Mouse (Mus musculus): ENCODE results near the gene Ccnb1ip1.
"Not testable (repeated sequence)": the region's sequence is repeated elsewhere in the genome, so short reads cannot be mapped to it uniquely, and the experiment has no call there.

The Ccnb1ip1 gene

GRCm38 (mm10) chr14:50807487-50808072 lies at the start of gene Ccnb1ip1, which contains the start of gene Parp2:
TSS of gene Ccnb1ip1 (minus strand) at chr14:50807732.
TSS of gene Parp2 (plus strand) at chr14:50807841.
- peak; percentile 95 to 98 for DNase-seq

GRCm38 (mm10) chr14:50855788-50856187 lies 48.3 kb upstream of the Ccnb1ip1 start:
- no peak for DNase-seq

GRCm38 (mm10) chr14:50837236-50837635 lies 29.7 kb upstream of the Ccnb1ip1 start:
- DNase-seq: peak; percentile 45 to 55

GRCm38 (mm10) chr14:50834435-50834834 lies 26.9 kb upstream of the Ccnb1ip1 start:
- peak; percentile 17 to 45 for DNase-seq

- peak; percentile 78 to 81 for DNase-seq
These were observed 26.4 kb upstream of the Ccnb1ip1 start for GRCm38 (mm10) chr14:50833964-50834363.

- DNase-seq: no peak
These were observed 22.3 kb upstream of the Ccnb1ip1 start for GRCm38 (mm10) chr14:50829878-50830277.

- no peak for DNase-seq
These were observed 19.0 kb upstream of the Ccnb1ip1 start for GRCm38 (mm10) chr14:50826579-50826978.

- DNase-seq: no peak
These were observed 16.7 kb upstream of the Ccnb1ip1 start for GRCm38 (mm10) chr14:50824219-50824618.

GRCm38 (mm10) chr14:50823240-50823639 lies 15.7 kb upstream of the Ccnb1ip1 start:
- DNase-seq: no peak

GRCm38 (mm10) chr14:50813060-50813459 lies 5.5 kb upstream of the Ccnb1ip1 start:
- DNase-seq: no peak

- not testable (repeated sequence) for DNase-seq
These were observed 1.1 kb downstream of the Ccnb1ip1 start for GRCm38 (mm10) chr14:50806469-50806868.

- DNase-seq: no peak
These were observed 2.8 kb downstream of the Ccnb1ip1 start for GRCm38 (mm10) chr14:50804683-50805082.

GRCm38 (mm10) chr14:50802843-50803562 lies 4.5 kb downstream of the Ccnb1ip1 start:
- peak; percentile 52 to 66 for DNase-seq

- DNase-seq: no peak
These were observed 5.1 kb downstream of the Ccnb1ip1 start for GRCm38 (mm10) chr14:50802441-50802840.

GRCm38 (mm10) chr14:50799502-50800259 lies 7.9 kb downstream of the Ccnb1ip1 start:
- peak; percentile 59 to 76 for DNase-seq

GRCm38 (mm10) chr14:50798512-50798911 lies 9.0 kb downstream of the Ccnb1ip1 start:
- peak; percentile 44 to 53 for DNase-seq

GRCm38 (mm10) chr14:50796464-50796863 lies 11.1 kb downstream of the Ccnb1ip1 start:
- DNase-seq: no peak

GRCm38 (mm10) chr14:50795965-50796364 lies 11.6 kb downstream of the Ccnb1ip1 start:
- DNase-seq: no peak

GRCm38 (mm10) chr14:50795261-50795935 lies 12.1 kb downstream of the Ccnb1ip1 start:
- no peak for DNase-seq

- no peak for DNase-seq
These were observed 19.4 kb downstream of the Ccnb1ip1 start for GRCm38 (mm10) chr14:50788157-50788556.

GRCm38 (mm10) chr14:50785251-50785637 lies 22.3 kb downstream of the Ccnb1ip1 start, which contains the start of gene Ttc5:
TSS of gene Ttc5 (minus strand) at chr14:50785519.
- peak; percentile 92 to 96 for DNase-seq

- peak; percentile 37 to 38 for DNase-seq
These were observed 22.9 kb downstream of the Ccnb1ip1 start for GRCm38 (mm10) chr14:50784391-50785250.

All from cerebellum, postnatal 10 days (tissue).